Mouse (Mus musculus) forebrain, embryonic 14.5 days (tissue): ENCODE data around the gene Ssxb8. TPM values are rescaled to one million over a fixed set of nuclear protein-coding genes. Genes with fewer than 3 reads are reported as not detected.
"Not testable (repeated sequence)": the region's sequence is repeated elsewhere in the genome, so short reads cannot be mapped to it uniquely, and the experiment has no call there.

ENCODE experiments used
- ATAC-seq: fragments of 200-750 bp; cut with Nextera tagmentation; 2 replicates; pipeline ENCODE4 v1.8.0; 2017; ENCODE audit warnings: mild to moderate bottlenecking, moderate library complexity
- DNase-seq: peaks from one replicate; pipeline ENCODE4 v3.0.0-alpha.2; 2015; ENCODE audit warnings: low spot score
- H3K27ac ChIP-seq: fragments of 300-500 bp; sonication (generic); 2 replicates; pipeline ENCODE4 v1.5.1; 2014; ENCODE audit warnings: low read depth, mild to moderate bottlenecking, control low read depth, low read length, moderate library complexity
- H3K27me3 ChIP-seq: fragments of 300-500 bp; sonication (generic); replicated peaks from 2 replicates; pipeline ENCODE4 v1.6.1; 2014; ENCODE audit warnings: low read length, control low read depth, mixed read lengths; ENCODE audit not compliant: control insufficient read depth, insufficient read depth
- H3K36me3 ChIP-seq: fragments of 300-500 bp; sonication (generic); 2 replicates; pipeline ENCODE4 v1.6.1; 2014; ENCODE audit warnings: low read length, control low read depth; ENCODE audit not compliant: control insufficient read depth, insufficient read depth
- H3K4me1 ChIP-seq: fragments of 300-500 bp; sonication (generic); 2 replicates; pipeline ENCODE4 v1.6.1; 2014; ENCODE audit warnings: antibody characterized with exemption, low read length, control low read depth; ENCODE audit not compliant: control insufficient read depth, insufficient read depth
- H3K4me2 ChIP-seq: fragments of 300-500 bp; sonication (generic); 2 replicates; pipeline ENCODE4 v1.6.1; 2014; ENCODE audit warnings: mild to moderate bottlenecking, control low read depth, low read length
- H3K4me3 ChIP-seq: fragments of 300-500 bp; sonication (generic); 2 replicates; pipeline ENCODE4 v1.5.1; 2014; ENCODE audit warnings: low read depth, low read length, control low read depth
- H3K9ac ChIP-seq: fragments of 300-500 bp; sonication (generic); 2 replicates; pipeline ENCODE4 v1.6.1; 2014; ENCODE audit warnings: mild to moderate bottlenecking, low read length, control low read depth, moderate library complexity
- H3K9me3 ChIP-seq: fragments of 300-500 bp; sonication (generic); replicated peaks from 2 replicates; pipeline ENCODE4 v1.6.1; 2016; ENCODE audit warnings: low read length, control low read depth, mixed read lengths; ENCODE audit not compliant: control insufficient read depth
- WGBS: fragments of 180-500 bp; shearing (Covaris S2); extraction: QIAGEN DNeasy Blood & Tissue Kit; methylation state at CpG from one replicate; pipeline ENCODE4 v1.1.7; 2014; 5-methylcytosine and 5-hydroxymethylcytosine counted together
- polyA plus RNA-seq: library from polyadenylated mRNA; unstranded; fragments of >200 nt; fragmentation: Nextera tagmentation; extraction: Ambion mirVana; gene quantifications from 2 replicates; pipeline ENCODE4 v1.2.1, GENCODE M21; 2014

Ssxb8 gene
- not detected in 2 replicates for polyA plus RNA-seq

GRCm38 (mm10) chrX:8690744-8691143, at the start of gene Ssxb8:
TSS of gene Ssxb8 (minus strand) at chrX:8690844.
- not testable (repeated sequence) for H3K4me1 ChIP-seq, H3K4me2 ChIP-seq, ATAC-seq, H3K9me3 ChIP-seq, H3K27me3 ChIP-seq, H3K27ac ChIP-seq, H3K9ac ChIP-seq, DNase-seq, H3K36me3 ChIP-seq, H3K4me3 ChIP-seq
- WGBS = 53% methylated on average over 1 of the region's 1 CpGs

GRCm38 (mm10) chrX:8732907-8733306, 42.3 kb upstream of the Ssxb8 start:
- DNase-seq (peak; percentile 0), ATAC-seq (no peak)
- H3K4me2 ChIP-seq = no peak overlapping the region
- H3K27me3 ChIP-seq = no peaks in the 10 kb centered on the region
- no peak overlapping the region for H3K9ac ChIP-seq
- no peaks in the 10 kb centered on the region for H3K9me3 ChIP-seq
- no peaks in the 10 kb centered on the region for H3K36me3 ChIP-seq
- no peak overlapping the region for H3K4me3 ChIP-seq
- WGBS = 61% methylated on average over 5 of the region's 5 CpGs
- no peaks in the 10 kb centered on the region for H3K4me1 ChIP-seq
- H3K27ac ChIP-seq = no peak overlapping the region

- H3K9ac ChIP-seq = no peak overlapping the region
- no peaks in the 10 kb centered on the region for H3K27me3 ChIP-seq
- DNase-seq (no peak), ATAC-seq (no peak)
- H3K9me3 ChIP-seq = no peaks in the 10 kb centered on the region
- H3K4me2 ChIP-seq = no peak overlapping the region
- no peaks in the 10 kb centered on the region for H3K4me1 ChIP-seq
- no peak overlapping the region for H3K4me3 ChIP-seq
- H3K36me3 ChIP-seq = no peaks in the 10 kb centered on the region
- 83% methylated on average over 4 of the region's 4 CpGs for WGBS
- H3K27ac ChIP-seq = no peak overlapping the region
Measured at GRCm38 (mm10) chrX:8663085-8663484, 27.6 kb downstream of the Ssxb8 start.

Other genes with a start within 250 kb of the Ssxb8 start
- gene Ssxb2, start 229.1 kb downstream of the Ssxb8 start, polyA plus RNA-seq = not detected in 2 replicates
- not detected in 2 replicates for gene Gm14459, start 165.9 kb downstream of the Ssxb8 start, polyA plus RNA-seq
- gene Ssxb6, start 142.6 kb downstream of the Ssxb8 start, polyA plus RNA-seq = not detected in 2 replicates
- not detected in 2 replicates for gene Ssxb3, start 99.0 kb downstream of the Ssxb8 start, polyA plus RNA-seq
- not detected in 2 replicates for gene Ssx9, start 57.6 kb upstream of the Ssxb8 start, polyA plus RNA-seq
- not detected in 2 replicates for gene Ssxb5, start 112.8 kb upstream of the Ssxb8 start, polyA plus RNA-seq
- gene Gm6592, start 153.2 kb upstream of the Ssxb8 start, polyA plus RNA-seq = not detected in 2 replicates
- gene Gm5751, start 183.4 kb upstream of the Ssxb8 start, polyA plus RNA-seq = not detected in 2 replicates
- gene B630019K06Rik, start 201.5 kb upstream of the Ssxb8 start, polyA plus RNA-seq = 15.2 and 15.6 TPM in 2 replicates